Mouse (Mus musculus): Measurements from ENCODE around the gene Gm26938. TPM values are rescaled to one million over a fixed set of nuclear protein-coding genes. Genes with fewer than 3 reads are reported as not detected.

Gene Gm26938
- total RNA-seq, 2 experiments from 2014 or later: not detected

GRCm38 (mm10) chr5:139781406-139781805 is 44.8 kb downstream of the Gm26938 start:
- TF ChIP-seq CTCF (IDR thresholded peaks at IDR 0.05): no peak
- H3K27ac ChIP-seq: peak overlapping the region; percentile 83
- H3K4me3 ChIP-seq: no peak overlapping the region
- peak; percentile 69 for DNase-seq
- intact Hi-C loops (cut with DNase I): no loop called here

DNA sequence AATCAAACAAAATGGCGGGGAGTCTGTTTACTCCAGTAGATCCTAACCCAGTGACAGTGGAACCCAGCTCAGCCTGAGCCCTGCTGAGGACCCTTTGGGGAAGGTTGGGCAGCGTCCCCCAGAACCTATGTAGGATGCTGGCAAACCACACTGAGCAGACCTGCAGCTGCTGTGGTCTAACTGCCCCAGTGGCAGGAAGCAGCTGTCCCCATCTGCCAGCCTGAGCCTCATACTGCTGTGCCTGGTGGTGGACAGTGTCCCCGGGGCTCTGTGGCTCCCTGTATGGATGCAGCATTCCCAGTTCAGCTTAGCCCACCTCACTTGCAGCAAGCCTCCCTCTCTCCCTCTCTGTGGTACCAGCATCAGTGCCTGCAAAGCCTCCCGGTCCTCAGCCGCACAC is 49.2 kb downstream of the Gm26938 start:
- TF ChIP-seq CTCF (IDR thresholded peaks at IDR 0.05): no peak
- no peak overlapping the region for H3K4me3 ChIP-seq
- no peak overlapping the region for H3K27ac ChIP-seq
- intact Hi-C loops (cut with DNase I): loop anchor here (5.0 kb wide), 1 partner anchor 40 kb away; the partner anchor contains the start of gene Tmem184a
- no peak for DNase-seq

DNA sequence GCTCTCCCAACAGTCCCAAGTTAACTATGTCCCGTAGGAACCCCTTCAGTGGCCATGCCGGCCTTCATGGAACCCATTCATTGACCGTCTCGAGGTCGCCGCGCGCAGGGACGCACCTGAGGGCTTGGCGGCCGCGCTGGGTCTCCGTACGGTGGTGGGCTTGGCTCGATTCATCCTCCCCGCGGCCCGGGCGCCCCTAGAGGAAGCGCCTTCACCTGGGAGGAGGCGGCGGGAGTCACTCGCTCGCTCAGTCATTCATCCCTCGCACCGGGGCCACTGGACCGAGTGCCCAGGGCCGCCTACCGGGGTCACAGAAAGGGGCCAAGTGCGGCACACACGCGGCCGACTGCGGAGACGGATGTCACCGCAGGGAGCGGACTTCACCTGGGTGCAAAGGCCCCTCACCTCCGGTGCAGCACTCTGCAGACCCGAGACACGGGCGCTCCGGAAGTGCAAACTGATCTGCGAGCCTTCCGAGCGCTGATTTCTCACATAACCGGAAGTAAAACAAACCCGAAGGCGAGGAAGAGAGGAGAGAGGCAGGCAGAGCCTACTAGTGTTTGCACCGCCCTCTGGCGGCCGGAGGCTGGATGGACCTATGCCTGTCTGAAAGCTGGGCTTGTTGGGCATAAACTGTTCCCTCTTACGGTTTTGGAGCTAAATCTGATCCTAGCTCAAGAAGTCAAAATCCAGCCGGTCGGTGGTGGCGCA is 50.8 kb downstream of the Gm26938 start, which contains the start of gene Ints1:
Gene Ints1, minus strand, starts transcription at position 459 of the 711 bp plus-strand sequence.
- DNase-seq: peak; percentile 97
- Histone ChIP-seq H3K27ac (peak within 1 kb of the TSS; percentile 88), H3K4me3 (peak within 1 kb of the TSS; percentile 98)
- TF ChIP-seq CTCF (IDR thresholded peaks at IDR 0.05): peak; percentile 98; the same call in 1 of the 2 replicates
- intact Hi-C loops (cut with DNase I): loop anchor here (2.0 to 5.0 kb wide), 2 partner anchors 42 to 51 kb away; partner anchors contain the start of genes Gm26938, Psmg3 and Tmem184a

DNA sequence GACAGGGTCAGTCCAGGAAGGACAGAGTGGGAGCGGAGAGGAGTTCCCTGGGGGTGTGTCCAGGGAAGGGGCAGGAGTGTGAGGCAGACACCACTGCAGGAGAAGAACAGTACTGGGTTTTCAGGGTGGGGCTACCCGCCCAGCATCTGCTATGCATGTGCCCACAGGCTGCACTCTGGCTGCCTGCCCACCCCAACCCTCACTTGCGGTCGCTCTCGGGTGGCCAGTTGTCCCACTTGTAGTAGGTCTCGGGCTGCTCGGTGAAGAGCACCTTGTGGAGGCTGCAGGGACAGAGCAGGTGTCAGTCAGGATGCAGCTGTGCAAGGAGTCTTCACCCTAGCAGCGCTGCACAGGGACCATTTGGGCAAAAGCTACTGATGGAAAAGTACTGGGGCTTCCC is 58.0 kb downstream of the Gm26938 start:
- intact Hi-C loops (cut with DNase I): no loop called here
- H3K27ac ChIP-seq: no peak overlapping the region
- H3K4me3 ChIP-seq: no peak overlapping the region
- DNase-seq: no peak
- TF ChIP-seq CTCF (IDR thresholded peaks at IDR 0.05): no peak

GRCm38 (mm10) chr5:139764296-139764695 is 61.9 kb downstream of the Gm26938 start:
- H3K27ac ChIP-seq: no peak overlapping the region
- H3K4me3 ChIP-seq: no peak overlapping the region
- DNase-seq: no peak
- peak; percentile 58 for TF ChIP-seq CTCF (IDR thresholded peaks at IDR 0.05)
- intact Hi-C loops (cut with DNase I): no loop called here

GRCm38 (mm10) chr5:139758096-139758495 is 68.1 kb downstream of the Gm26938 start:
- no peak for TF ChIP-seq CTCF (IDR thresholded peaks at IDR 0.05)
- DNase-seq: no peak
- intact Hi-C loops (cut with DNase I): no loop called here
- Histone ChIP-seq H3K4me3 (no peak overlapping the region), H3K27ac (no peak overlapping the region)

Small RNA genes lying within 50 kb of the gene (microRNA-seq; reads per million reads assigned to microRNA genes)
- not detected for gene Mir7037

Other genes with a start within 250 kb of the Gm26938 start
- gene Micall2, start 90.1 kb downstream of the Gm26938 start, total RNA-seq (2021): under 1 TPM; 0.61 to 0.95 TPM
- 10 to 100 TPM; 32.8 to 40.4 TPM for gene Ints1, start 50.7 kb downstream of the Gm26938 start, total RNA-seq (2021)
- gene Mafk, start 34.9 kb downstream of the Gm26938 start, total RNA-seq (2021): 10 to 100 TPM; 14.9 to 23.8 TPM
- gene Tmem184a, start 6.5 kb downstream of the Gm26938 start, total RNA-seq (2021): under 1 TPM; 0.87 to 0.95 TPM
- gene Psmg3, start 478 bp upstream of the Gm26938 start, total RNA-seq (2021): 10 to 100 TPM in 1 of 2 experiments, 1 to 10 TPM in 1; 7.7 to 10.6 TPM
- gene Elfn1, start 81.5 kb upstream of the Gm26938 start, total RNA-seq (2021): not detected